Mouse (Mus musculus) embryo, embryonic 9.5 days (tissue): Measurements from ENCODE around the gene Myo5a.

Experiments
- DNase-seq: peaks from one replicate; pipeline ENCODE4 v3.0.0-alpha.2; 2017; ENCODE audit errors: extremely low spot score

Myo5a gene

DNA sequence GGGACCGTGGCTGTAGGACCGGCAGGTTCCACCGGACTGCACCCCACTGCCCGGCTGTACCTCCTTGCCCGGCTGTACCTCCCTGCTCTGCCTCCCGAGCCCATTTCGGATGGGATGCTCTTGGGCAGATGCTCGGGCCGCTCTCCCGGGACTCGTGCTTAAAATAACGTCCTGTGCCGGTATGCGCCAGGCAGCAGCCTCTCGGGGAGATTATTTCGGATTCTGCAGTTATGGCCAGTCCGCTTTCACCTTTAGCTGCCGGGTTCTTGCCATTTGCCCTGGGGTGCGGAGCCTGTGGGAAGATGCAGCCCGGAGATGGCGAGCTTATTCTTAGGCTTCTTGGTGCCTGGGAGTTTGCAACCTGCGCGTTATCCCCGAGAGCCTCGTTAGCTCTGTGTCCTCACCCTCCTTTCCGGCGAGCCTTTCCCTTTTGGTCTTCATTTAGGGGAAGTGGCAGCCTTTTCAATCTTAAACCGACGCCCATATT lies 934 bp downstream of the Myo5a start:
- peak; percentile 73 for DNase-seq

DNA sequence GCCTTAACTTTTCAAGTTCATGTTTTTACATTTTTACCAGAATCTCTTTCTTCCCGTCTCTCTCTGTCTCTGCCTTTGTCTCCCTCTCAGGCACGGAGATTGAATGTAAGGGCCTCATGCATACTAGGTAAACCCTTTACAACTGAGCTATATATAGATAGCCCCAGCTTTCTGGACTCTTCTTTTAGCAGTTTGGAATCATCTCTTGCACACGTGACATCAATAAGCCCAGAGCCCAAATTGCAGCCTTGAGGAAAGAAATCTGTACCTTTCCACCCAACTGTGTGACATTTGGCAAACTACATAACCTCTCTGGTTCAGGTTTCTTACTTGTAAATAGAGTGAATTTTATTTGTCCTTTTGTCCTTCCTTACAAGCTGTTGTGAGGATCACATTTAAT lies 1.5 kb downstream of the Myo5a start:
- DNase-seq, result no peak

- DNase-seq, result no peak
Measured at GRCm38 (mm10) chr9:75077191-75077590, 6.4 kb downstream of the Myo5a start.

GRCm38 (mm10) chr9:75085242-75085824 lies 14.5 kb downstream of the Myo5a start:
- DNase-seq, result no peak

DNA sequence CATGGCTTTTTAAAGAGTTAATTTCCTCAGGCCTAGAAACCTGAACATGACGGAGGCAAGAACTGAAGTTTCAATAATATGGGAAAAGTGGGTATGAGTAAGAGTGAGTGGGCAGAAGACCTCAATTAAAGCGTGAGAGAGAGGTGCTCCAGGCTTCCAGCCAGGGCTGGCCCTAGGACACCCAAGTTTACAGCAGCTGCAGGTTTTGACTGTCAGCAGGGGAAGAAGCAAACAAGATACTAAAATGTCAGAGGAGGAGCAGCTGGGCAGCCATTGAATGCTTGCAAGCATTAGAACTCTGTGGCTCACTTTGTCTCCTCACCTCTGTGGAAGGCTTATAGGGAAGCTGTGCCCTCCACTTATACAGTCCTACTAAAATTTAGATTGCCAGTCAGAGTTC lies 17.0 kb downstream of the Myo5a start:
- no peak for DNase-seq

- no peak for DNase-seq
Measured at GRCm38 (mm10) chr9:75089285-75089684, 18.5 kb downstream of the Myo5a start.

DNA sequence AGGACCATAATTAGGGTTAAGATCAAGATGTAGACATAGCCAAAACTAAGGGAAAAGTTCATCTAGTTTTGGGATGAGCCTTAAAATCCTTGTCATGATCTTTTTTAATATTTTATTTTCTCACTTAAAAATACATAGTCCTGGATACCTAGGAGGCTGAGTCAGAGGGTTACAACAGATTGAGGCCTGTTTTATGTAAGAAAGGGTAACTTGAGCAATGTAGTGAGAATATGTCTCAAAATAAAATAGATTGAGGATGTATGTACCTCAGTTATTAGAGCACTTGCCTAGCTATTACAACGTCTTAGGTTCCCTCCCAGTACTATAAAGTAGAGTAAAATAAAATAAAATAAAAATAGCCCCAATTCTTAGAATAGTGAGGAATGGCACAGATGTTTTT lies 21.3 kb downstream of the Myo5a start:
- DNase-seq, result no peak

DNA sequence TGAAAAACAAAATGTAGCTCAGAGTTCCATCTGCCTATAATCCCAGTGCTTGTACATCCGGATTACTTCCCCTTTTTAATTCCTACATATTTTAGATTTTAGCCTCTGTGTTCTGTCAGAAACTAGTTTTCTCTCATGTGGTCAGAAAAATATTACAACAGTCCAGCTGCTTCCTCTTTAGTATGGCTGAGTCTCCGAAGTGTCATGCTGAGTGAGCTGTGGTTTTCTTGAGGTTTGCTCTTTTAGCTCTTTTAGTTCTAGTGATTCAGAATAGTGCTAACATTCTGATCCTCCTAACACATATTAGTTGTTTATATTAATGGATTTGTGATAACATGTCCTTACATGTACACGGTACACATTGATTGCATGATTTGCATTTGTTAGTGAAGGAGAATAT lies 23.9 kb downstream of the Myo5a start:
- DNase-seq, result no peak

GRCm38 (mm10) chr9:75098937-75099336 lies 28.1 kb downstream of the Myo5a start:
- DNase-seq, result no peak

DNA sequence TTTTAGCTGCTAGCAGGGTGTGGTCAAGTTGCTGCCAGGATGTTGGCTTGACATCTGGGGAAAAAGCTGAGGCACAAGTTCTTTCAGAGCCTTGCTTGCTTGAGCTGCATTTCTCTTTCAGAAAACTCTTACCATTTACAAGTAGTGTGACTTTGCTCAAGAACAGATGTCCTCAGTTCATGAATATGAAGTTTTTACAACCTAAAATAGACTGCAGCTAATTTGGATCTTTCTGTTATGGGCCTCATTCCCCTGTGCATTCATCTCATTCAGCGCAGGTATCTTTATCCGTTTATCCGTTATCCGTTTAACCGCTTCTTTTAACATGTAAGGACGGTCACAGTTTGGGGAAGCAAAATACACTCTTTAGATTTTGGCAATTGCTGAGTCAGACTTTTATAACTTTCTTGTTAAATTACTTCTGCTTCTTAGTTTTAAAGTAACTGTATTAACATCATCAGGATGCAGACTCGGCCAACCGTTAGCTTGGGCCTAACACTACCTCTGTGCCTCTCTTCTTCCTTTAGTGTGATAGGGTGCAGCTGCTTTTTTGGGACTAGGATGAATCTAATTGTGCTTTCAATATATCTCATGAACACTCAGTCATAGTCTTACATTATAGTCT lies 29.5 kb downstream of the Myo5a start:
- no peak for DNase-seq

DNA sequence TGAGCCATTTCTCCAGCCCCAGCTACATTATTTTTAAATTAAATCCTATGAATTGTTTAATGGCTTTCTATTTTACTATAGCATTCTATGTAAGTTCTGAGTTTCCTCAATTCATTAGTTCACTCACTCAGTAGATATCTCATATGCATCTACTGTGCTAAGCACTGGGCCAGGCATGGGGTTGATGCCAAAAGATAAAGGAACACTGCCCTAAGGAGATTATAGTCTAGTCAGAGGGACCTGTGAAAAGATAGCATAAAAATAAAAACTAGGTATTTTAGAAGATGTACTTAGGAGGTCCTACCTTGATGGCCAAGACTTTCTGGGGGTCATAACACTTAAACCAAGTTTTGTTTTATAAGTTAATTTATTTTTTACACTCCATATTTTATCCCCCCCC lies 31.3 kb downstream of the Myo5a start:
- no peak for DNase-seq

DNA sequence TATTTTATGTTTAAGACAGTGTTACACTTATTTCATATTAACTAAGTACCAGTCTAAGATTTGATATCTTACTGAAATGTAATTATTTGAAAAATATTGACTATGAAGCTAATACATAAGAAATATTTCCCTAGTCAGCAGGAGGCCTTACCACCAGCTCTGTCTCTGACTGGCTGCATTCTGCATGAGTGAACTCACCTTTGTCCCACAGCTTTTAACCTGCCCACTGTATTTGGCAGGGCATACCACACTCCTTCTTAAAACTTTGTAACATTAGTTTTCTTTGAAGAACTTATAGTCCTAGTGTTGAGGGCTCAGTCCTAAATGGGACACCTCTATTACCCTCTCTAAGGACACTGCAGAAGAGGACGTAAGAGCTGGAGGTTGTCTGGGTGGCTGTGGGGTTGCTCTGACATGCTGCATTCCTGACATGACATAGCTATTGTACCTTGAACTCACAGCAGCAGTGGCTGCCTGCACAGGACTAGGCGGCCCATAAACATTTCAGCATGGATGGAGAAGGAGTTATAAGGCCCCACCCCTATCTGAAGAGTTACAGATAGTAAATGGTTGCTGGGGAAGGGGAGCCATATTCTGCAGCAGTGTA lies 45.9 kb downstream of the Myo5a start:
- DNase-seq, result no peak

GRCm38 (mm10) chr9:75121126-75121525 lies 50.3 kb downstream of the Myo5a start:
- DNase-seq, result no peak

DNA sequence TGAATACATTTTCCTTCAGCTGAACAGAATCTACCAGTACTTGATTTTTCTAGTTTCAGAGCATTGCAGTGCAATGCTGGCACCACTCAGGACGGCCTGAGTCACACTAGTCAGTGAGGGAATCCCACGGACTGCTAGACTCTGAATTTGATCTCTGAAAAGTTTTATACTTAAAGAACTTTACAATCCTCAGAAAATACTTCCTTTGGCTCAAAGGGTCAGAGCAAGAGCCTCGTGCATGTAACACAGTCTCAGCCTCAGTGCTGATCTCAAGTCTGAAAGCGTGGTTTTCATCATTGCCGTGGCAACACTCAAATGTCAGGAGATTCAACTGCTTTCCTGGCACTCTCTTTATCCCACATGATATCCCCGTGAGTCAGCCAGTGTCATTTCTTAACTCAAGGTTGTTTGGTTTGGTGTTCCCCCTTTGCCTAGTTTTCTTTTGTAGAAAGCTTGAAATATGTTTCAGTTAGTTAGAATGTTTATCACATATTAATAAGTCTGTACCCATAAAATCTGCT lies 53.4 kb downstream of the Myo5a start:
- no peak for DNase-seq

- no peak for DNase-seq
Measured at GRCm38 (mm10) chr9:75130553-75130952, 59.7 kb downstream of the Myo5a start.

- no peak for DNase-seq
Measured at GRCm38 (mm10) chr9:75146911-75147310, 76.1 kb downstream of the Myo5a start.

- no peak for DNase-seq
Measured at GRCm38 (mm10) chr9:75160525-75160924, 89.7 kb downstream of the Myo5a start.

- no peak for DNase-seq
Measured at GRCm38 (mm10) chr9:75163650-75164049, 92.8 kb downstream of the Myo5a start.

GRCm38 (mm10) chr9:75171721-75172120 lies 100.9 kb downstream of the Myo5a start:
- no peak for DNase-seq

GRCm38 (mm10) chr9:75187646-75188260 lies 116.9 kb downstream of the Myo5a start:
- no peak for DNase-seq

- DNase-seq, result no peak
Measured at GRCm38 (mm10) chr9:75193858-75194257, 123.0 kb downstream of the Myo5a start.

GRCm38 (mm10) chr9:75196335-75196734 lies 125.5 kb downstream of the Myo5a start:
- DNase-seq, result no peak

DNA sequence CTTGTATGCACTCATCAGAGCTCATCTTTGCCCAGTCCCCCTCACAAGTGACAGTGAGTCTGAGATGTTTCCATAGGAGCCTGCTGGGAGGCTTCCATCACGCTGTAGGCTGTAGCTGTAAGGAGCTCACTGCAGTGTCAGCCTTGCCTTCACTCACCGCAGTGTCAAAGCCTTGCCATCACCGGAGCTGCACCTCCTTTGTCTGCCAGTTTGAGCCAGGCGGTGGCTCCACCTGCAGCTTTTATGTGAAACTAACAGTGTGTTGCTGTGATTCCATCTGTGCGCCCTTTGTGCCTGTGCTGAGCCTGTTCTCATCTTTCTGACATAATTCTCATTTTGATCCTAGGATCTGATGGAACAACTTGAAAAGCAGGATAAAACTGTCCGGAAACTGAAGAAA lies 126.5 kb downstream of the Myo5a start:
- DNase-seq, result no peak
